Mouse (Mus musculus): Measurements from ENCODE around the gene Tuba1b. TPM values are rescaled to one million over a fixed set of nuclear protein-coding genes. Genes with fewer than 3 reads are reported as not detected.
"Not testable (repeated sequence)": the region's sequence is repeated elsewhere in the genome, so short reads cannot be mapped to it uniquely, and the experiment has no call there.

Gene Tuba1b
- polyA plus RNA-seq, 1 experiment from 2014 or later, result 1,790 TPM

DNA sequence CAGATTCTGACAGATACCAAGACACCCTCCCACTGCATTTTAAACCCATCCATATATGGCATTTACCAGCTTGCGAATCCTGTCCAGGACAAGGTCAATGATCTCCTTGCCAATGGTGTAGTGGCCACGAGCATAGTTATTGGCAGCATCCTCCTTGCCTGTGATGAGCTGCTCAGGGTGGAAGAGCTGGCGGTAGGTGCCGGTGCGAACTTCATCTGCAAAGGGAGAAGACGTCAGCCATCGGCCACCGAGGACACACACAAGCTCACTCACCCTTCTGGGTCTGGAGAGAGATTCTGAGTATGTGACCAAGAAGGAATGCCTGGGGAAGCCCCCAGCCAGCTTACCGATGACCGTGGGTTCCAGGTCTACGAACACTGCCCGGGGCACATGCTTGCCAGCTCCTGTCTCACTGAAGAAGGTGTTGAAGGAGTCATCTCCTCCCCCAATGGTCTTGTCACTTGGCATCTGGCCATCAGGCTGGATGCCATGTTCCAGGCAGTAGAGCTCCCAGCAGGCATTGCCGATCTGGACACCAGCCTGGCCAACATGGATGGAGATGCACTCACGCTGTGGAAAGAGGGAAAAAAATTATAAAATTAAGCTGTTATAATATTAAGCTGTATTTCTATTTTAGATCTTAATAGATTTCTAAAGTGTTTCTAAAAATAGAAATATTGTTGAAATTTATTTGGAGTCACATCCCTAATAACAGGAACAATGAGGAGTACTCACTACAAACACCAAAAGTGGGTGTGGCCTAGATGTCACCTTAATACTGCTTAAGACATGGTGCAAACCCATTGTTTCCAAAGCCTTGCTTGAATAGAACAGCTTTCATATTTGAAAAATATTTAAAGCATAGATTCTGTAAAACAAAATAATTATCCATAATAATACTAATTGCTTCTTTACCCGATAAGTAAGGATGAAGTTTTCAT lies 17.0 kb upstream of the Tuba1b start:
- Histone ChIP-seq H3K27ac (peak overlapping the region; percentile 100), H3K36me3 (replicated peaks) (peaks cover 19% of the 10 kb centered on the region)

DNA sequence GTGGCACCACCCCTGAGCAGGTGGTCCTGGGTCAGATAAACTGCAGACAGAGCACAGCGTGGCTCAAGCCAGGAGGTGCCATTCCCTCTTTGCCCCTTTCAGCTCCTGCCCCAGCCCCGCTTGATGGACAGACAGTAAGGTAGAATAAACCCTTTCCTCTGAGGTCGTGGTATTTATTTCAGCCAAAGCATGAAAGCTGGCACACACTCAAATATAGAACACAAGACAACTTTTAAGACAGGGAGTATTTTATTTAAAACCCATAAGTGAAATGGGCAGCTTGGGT lies 15.2 kb upstream of the Tuba1b start:
- peak overlapping the region; percentile 47 for H3K4me2 ChIP-seq
- H3K36me3 ChIP-seq (replicated peaks), result peaks cover 23% of the 10 kb centered on the region
- H3K9me3 ChIP-seq, result no peaks in the 10 kb centered on the region
- ATAC-seq (ENCODE audit: low FRiP score), result no peak
- H3K9ac ChIP-seq, result 0 out of 2 replicates have a peak overlapping the region, but pooled peaks have one; percentile 29
- no peaks in the 10 kb centered on the region for H3K27me3 ChIP-seq
- peak overlapping the region; percentile 63; the same call in 1 of the 2 replicates for H3K27ac ChIP-seq
- H3K4me1 ChIP-seq, result peaks cover 12% of the 10 kb centered on the region; the same call in 1 of the 2 replicates
- 62% methylated on average over 3 of the region's 3 CpGs for WGBS
- H3K4me3 ChIP-seq (replicated peaks), result peak overlapping the region; percentile 27

More for the DNA sequence above, 17.0 kb upstream of the Tuba1b start:
- peaks cover 27% of the 10 kb centered on the region for H3K4me1 ChIP-seq
- H3K4me2 ChIP-seq, result peak overlapping the region; percentile 66
- H3K27me3 ChIP-seq; ATAC-seq (ENCODE audit: low FRiP score); H3K9me3 ChIP-seq: not testable (repeated sequence)
- peak overlapping the region; percentile 91 for H3K4me3 ChIP-seq (replicated peaks)
- peak overlapping the region; percentile 99 for H3K9ac ChIP-seq
- WGBS, result 85% methylated on average over 11 of the region's 15 CpGs

DNA sequence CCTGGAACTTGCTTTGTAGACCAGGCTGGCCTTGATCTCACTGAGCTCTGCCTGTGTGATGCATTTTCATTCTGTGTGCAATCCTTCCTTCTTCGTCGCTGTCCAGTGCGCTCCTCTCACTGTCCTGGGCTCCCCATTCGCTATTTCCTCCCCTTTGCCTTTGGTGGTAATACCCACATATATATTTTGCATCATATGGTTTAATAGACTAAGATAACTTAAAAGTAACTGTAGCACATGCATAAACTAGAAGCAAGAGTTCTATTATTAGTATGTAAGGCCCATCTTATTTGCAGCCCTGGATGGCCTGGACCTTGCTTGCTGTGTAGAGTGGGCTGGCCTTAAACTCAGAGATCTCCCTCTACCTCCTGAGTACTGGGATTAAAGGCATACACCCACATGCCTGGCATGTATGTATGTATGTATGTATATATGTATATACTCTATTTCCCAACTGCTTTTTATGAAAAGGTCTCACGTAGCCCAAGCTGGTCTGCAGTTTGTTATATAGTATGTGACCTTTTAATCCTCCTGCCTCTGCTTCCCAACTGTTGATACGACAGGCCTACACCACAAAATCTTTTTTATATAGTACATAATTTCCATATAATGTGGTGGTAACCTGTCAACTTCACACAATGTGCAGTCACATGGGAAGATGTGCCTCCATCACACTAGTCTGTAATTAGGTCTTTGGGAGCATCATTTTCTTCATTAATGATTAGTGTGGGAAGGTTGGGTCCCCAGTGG lies 14.7 kb upstream of the Tuba1b start:
- Histone ChIP-seq H3K9ac (0 out of 2 replicates have a peak overlapping the region, but pooled peaks have one; percentile 29), H3K4me3 (replicated peaks) (peak overlapping the region; percentile 27), H3K4me1 (0 out of 2 replicates have a peak, but pooled peaks cover 8% of the 10 kb centered on the region), H3K36me3 (replicated peaks) (peaks cover 24% of the 10 kb centered on the region), H3K27me3 (no peaks in the 10 kb centered on the region), H3K27ac (peak overlapping the region; percentile 63; the same call in 1 of the 2 replicates), H3K9me3 (no peaks in the 10 kb centered on the region), H3K4me2 (peak overlapping the region; percentile 47)
- 62% methylated on average over 6 of the region's 6 CpGs for WGBS
- no peak for ATAC-seq (ENCODE audit: low FRiP score)

DNA sequence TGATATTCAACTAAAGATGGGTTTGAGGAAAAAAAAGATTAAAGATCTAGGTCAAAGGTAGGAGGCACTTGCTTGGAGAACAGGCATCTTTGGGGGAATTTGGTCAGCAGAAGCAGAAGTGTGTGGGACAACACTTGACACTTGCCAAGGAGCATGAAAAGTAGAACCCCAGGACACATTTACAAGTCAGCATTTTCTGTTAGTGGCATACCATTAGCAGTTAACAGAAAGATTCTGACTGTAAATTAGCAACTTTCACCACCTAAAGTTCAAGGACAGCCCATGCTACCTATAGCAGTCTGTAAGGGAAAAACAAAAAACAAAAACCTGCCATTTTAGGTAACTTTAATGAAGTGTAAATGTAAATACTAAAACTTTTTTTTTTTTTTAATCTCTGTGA lies 14.0 kb upstream of the Tuba1b start:
- no peak overlapping the region for H3K4me3 ChIP-seq (replicated peaks)
- H3K27ac ChIP-seq, result no peak overlapping the region
- no peak for ATAC-seq (ENCODE audit: low FRiP score)

DNA sequence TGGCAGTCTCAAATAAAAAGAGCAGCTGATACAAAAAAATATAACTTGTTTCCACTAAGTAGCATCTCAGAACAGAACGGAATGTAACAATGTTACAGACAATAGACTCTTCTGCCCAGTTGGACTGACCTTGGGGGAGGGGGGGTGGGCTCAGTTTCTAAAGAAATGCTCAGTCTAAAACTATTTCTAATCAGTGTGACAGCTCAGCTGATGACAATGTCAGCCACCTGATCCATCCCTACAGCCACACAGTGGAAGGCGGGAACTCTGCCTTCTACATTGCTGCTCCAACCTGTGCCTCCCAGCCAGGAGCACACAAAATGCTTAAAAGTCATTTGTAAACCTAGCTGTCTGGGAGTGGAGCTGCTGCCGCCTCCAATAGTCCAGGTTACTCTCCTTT lies 13.5 kb upstream of the Tuba1b start:
- no peak overlapping the region for H3K4me3 ChIP-seq (replicated peaks)
- no peaks in the 10 kb centered on the region for H3K9me3 ChIP-seq
- no peak for ATAC-seq (ENCODE audit: low FRiP score)
- peaks cover 24% of the 10 kb centered on the region for H3K36me3 ChIP-seq (replicated peaks)
- no peak overlapping the region for H3K9ac ChIP-seq
- H3K4me1 ChIP-seq, result 0 out of 2 replicates have a peak, but pooled peaks cover 6% of the 10 kb centered on the region
- H3K27ac ChIP-seq, result 0 out of 2 replicates have a peak overlapping the region, but pooled peaks have one; percentile 43
- no peak overlapping the region for H3K4me2 ChIP-seq
- WGBS, result 45% methylated on average over 3 of the region's 3 CpGs
- H3K27me3 ChIP-seq, result no peaks in the 10 kb centered on the region

More for the DNA sequence above, 14.0 kb upstream of the Tuba1b start:
- no peaks in the 10 kb centered on the region for H3K9me3 ChIP-seq
- H3K9ac ChIP-seq, result no peak overlapping the region
- H3K27me3 ChIP-seq, result no peaks in the 10 kb centered on the region
- H3K4me1 ChIP-seq, result 0 out of 2 replicates have a peak, but pooled peaks cover 6% of the 10 kb centered on the region
- peaks cover 24% of the 10 kb centered on the region for H3K36me3 ChIP-seq (replicated peaks)
- H3K4me2 ChIP-seq, result peak overlapping the region; percentile 1; the same call in 1 of the 2 replicates

DNA sequence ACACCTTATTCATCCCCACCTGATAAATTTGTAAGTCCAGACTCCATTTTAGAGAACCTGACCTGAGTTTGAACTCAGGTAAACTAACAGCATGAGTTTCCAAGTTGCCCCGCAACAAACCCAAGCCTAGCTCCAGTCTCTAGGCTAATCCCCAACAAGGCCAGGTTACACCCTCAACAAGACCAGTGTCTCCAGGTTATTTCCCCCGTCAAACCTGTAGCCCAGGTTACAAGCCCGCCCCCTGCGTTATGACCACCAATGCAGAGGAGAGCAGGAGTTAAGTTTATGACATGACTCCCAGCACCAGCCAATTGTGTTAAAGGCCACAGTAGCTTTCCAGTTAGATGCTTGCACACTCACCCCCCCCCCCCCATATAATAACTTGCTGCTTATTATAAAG lies 8.8 kb upstream of the Tuba1b start:
- Histone ChIP-seq H3K27ac (no peak overlapping the region), H3K4me2 (no peak overlapping the region), H3K9ac (no peak overlapping the region), H3K4me1 (peaks cover 8% of the 10 kb centered on the region; the same call in 1 of the 2 replicates), H3K36me3 (replicated peaks) (peaks cover 8% of the 10 kb centered on the region; the same call in 1 of the 2 replicates), H3K27me3 (no peaks in the 10 kb centered on the region), H3K4me3 (replicated peaks) (no peak overlapping the region), H3K9me3 (no peaks in the 10 kb centered on the region)
- ATAC-seq (ENCODE audit: low FRiP score), result no peak
- WGBS, result 75% methylated on average over 4 of the region's 4 CpGs

DNA sequence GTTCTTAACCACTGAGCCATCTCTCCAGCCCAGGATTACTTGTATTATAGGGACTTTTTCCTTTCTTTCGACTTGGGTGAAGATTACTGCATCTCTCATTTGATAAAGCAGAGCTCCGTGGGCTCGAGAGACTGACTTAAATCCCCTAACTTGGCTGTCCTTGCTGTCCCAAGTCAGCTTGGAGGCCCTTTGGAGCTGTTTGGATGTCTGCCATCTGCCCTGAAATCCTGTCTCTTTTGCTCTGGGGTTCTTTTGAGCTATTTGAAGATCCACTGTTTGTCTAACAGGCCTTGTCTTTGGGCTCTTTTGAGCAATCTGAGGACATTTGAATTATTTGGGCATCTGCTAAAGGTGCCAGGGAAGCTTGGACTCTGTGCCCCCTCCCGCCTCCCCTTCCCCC lies 7.7 kb upstream of the Tuba1b start:
- Histone ChIP-seq H3K4me2 (no peak overlapping the region), H3K4me1 (peaks cover 4% of the 10 kb centered on the region; the same call in 1 of the 2 replicates), H3K4me3 (replicated peaks) (no peak overlapping the region), H3K27me3 (no peaks in the 10 kb centered on the region), H3K36me3 (replicated peaks) (peaks cover 7% of the 10 kb centered on the region; the same call in 1 of the 2 replicates), H3K27ac (no peak overlapping the region), H3K9me3 (no peaks in the 10 kb centered on the region), H3K9ac (no peak overlapping the region)
- ATAC-seq (ENCODE audit: low FRiP score), result no peak
- WGBS, result 91% methylated on average over 4 of the region's 4 CpGs

DNA sequence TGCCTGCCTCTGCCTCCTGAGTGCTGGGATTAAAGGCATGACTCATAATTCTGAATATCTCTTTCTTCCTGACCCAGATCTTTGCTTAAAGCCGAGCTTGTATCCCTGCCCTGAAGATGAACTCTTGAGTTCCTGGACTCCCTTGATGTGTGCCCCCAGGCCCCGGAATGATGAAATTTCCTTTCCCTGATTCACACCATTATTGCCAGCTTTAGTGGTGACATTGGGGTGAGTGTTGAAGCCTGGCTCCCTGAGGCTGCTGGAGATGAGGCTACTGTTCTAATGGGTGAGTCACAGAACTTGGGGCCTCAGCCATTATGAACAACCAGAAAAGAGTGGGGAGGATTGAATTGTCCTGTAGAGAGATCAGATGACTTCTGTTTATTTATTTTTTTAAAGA lies 7.2 kb upstream of the Tuba1b start:
- H3K36me3 ChIP-seq (replicated peaks), result peaks cover 5% of the 10 kb centered on the region; the same call in 1 of the 2 replicates
- no peak for ATAC-seq (ENCODE audit: low FRiP score)
- no peak overlapping the region for H3K4me2 ChIP-seq
- no peak overlapping the region for H3K9ac ChIP-seq
- 85% methylated on average over 2 of the region's 2 CpGs for WGBS
- H3K27me3 ChIP-seq, result no peaks in the 10 kb centered on the region
- H3K4me3 ChIP-seq (replicated peaks), result no peak overlapping the region
- peaks cover 4% of the 10 kb centered on the region; the same call in 1 of the 2 replicates for H3K4me1 ChIP-seq
- no peaks in the 10 kb centered on the region for H3K9me3 ChIP-seq
- H3K27ac ChIP-seq, result no peak overlapping the region

DNA sequence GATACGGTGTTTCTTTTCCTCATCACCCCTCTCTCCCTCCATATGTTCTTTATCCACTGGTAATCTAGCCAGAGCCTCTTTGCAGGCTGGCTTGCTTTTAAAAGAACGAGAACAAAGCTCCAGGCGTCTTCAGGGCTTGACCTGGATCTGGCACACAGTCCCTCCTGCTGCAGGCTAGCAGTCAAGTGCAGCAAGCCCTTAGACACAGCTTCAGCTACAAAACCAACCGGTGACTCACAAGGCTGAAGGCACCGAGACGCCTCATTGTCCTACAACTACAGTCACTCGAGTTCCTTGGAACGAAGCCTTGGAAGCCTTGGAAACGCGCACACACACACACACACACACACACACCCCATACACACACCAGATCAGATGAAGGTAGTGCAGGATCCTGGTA lies 6.5 kb upstream of the Tuba1b start:
- Histone ChIP-seq H3K9me3 (no peaks in the 10 kb centered on the region), H3K36me3 (replicated peaks) (peaks cover 5% of the 10 kb centered on the region; the same call in 1 of the 2 replicates), H3K4me1 (peaks cover 8% of the 10 kb centered on the region), H3K4me2 (no peak overlapping the region), H3K27me3 (no peaks in the 10 kb centered on the region), H3K4me3 (replicated peaks) (no peak overlapping the region), H3K27ac (0 out of 2 replicates have a peak overlapping the region, but pooled peaks have one; percentile 31), H3K9ac (no peak overlapping the region)
- WGBS, result 65% methylated on average over 10 of the region's 10 CpGs
- no peak for ATAC-seq (ENCODE audit: low FRiP score)

DNA sequence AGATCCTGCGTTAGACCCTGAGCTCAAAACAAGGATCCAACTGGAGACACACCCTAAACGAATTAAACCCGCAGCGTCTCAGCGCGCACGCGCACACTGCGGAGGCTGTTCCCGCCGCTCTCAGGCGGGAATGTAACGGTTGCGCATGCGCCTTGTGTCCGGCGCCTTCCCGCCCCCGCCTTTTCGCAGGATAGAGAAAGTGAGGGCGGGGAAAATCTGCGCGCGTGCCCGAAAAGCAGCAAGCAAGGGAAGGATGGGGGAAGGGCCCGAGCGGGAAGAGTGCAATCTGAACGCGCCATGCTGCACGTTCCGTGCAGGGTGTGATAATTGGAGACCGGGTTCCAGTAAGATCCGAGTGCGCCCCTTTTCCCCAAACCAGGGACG lies 540 bp downstream of the Tuba1b start:
- Histone ChIP-seq H3K9ac (peak overlapping the region; percentile 94), H3K27ac (peak overlapping the region; percentile 99), H3K4me3 (replicated peaks) (peak overlapping the region; percentile 83), H3K36me3 (replicated peaks) (peaks cover 11% of the 10 kb centered on the region), H3K9me3 (no peaks in the 10 kb centered on the region), H3K27me3 (no peaks in the 10 kb centered on the region), H3K4me2 (peak overlapping the region; percentile 93), H3K4me1 (peaks cover 31% of the 10 kb centered on the region)
- peak; percentile 84 for ATAC-seq (ENCODE audit: low FRiP score)
- under 1% methylated on average over 35 of the region's 35 CpGs for WGBS

DNA sequence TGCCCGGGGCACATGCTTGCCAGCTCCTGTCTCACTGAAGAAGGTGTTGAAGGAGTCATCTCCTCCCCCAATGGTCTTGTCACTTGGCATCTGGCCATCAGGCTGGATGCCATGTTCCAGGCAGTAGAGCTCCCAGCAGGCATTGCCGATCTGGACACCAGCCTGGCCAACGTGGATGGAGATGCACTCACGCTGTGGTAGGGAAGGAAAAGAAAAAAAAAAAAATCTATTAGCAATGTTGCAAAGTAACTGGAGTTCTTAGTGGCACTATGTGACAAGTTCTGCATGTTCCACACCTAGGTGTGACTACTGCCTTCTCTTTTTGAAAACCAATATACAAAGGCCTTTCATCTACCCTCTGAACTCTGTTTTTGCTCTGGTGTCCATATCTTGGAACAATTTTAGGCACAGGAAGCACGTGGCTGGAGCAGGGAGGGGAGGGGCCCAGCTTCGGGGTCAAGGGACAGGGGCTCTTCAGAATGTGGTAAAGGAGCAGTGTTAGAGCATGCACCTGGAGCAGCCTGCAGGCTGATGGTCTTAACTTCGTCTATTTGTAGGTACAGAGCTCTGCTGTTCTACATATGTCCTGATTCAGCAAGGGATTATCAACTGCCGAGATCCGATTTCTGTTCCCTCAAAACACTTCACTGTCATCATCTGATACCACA lies 1.2 kb downstream of the Tuba1b start:
- not testable (repeated sequence) for H3K27me3 ChIP-seq; ATAC-seq (ENCODE audit: low FRiP score); H3K9me3 ChIP-seq
- peak overlapping the region; percentile 93 for H3K4me2 ChIP-seq
- H3K9ac ChIP-seq, result peak overlapping the region; percentile 94
- H3K4me1 ChIP-seq, result peaks cover 35% of the 10 kb centered on the region
- H3K27ac ChIP-seq, result peak overlapping the region; percentile 99
- peaks cover 11% of the 10 kb centered on the region for H3K36me3 ChIP-seq (replicated peaks)
- 23% methylated on average over 8 of the region's 9 CpGs for WGBS
- peak overlapping the region; percentile 83 for H3K4me3 ChIP-seq (replicated peaks)
